Mouse (Mus musculus) urinary bladder, postnatal 14 days (tissue): ENCODE measurements around the gene Pigyl.
"Not testable (repeated sequence)": the region's sequence is repeated elsewhere in the genome, so short reads cannot be mapped to it uniquely, and the experiment has no call there.

Experiments used
- DNase-seq: peaks from one replicate; pipeline ENCODE4 v3.0.0; 2021; ENCODE audit warnings: low spot score

Gene Pigyl

DNA sequence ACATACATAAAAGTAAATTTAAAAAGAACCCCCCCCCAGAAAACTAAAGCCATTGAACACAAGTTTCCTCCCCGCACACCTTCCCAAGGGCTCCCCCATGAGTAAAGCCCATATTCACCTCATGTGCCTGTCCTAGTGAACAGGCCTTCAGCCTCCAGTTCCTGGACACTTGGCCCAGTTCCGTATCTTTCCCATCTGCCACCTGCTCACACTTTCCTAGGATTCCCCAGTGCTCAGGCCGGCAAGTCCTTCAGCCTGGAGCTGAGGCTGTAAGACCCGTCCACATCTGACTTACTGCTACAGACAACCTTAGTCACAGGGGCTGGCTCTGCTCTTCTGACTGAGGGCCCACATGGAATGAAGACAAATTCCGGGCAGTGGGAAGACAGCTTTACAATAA lies 16.9 kb upstream of the Pigyl start:
- DNase-seq, result no peak

DNA sequence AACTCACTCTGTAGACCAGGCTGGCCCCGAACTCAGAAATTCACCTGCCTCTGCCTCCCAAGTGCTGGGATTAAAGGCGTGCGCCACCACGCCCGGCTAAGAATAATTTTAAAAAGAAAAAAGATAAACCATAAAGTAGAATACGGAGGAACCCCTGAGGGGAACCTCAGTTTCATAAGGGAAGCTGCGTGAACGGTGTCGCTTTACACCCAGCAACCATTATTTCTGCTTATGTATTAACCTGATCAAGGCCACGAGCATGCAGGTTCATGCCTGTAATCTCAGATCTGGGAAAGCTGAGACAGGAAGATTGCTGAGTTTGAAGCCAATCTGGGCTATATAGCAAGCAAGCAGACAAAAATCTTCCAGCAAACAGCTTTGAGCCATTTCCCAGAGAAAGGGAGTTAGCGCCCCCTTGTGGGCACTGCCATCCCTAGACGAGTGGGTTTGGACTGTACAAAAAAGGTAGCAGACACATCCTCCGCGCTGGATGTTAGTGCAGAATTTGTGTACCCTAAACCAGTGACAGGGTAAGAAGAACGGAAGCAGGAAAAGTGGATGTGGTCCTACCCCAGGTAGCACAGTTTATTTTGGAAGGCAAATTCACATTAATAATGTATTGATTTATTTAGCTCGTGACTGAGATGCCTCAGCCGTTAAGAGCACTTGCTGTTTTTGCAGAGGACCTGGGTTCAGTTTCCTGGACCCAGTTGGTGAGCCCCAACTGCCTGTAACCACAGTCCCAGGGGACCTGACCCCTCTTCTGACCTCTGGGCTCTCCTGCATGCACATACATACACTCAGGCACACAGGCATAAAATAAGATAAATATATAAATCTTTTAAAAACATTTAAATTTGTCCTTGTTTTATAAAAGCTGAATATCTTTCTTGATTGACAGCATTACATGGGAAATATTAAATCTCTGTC lies 13.3 kb upstream of the Pigyl start:
- DNase-seq, result peak; percentile 90

DNA sequence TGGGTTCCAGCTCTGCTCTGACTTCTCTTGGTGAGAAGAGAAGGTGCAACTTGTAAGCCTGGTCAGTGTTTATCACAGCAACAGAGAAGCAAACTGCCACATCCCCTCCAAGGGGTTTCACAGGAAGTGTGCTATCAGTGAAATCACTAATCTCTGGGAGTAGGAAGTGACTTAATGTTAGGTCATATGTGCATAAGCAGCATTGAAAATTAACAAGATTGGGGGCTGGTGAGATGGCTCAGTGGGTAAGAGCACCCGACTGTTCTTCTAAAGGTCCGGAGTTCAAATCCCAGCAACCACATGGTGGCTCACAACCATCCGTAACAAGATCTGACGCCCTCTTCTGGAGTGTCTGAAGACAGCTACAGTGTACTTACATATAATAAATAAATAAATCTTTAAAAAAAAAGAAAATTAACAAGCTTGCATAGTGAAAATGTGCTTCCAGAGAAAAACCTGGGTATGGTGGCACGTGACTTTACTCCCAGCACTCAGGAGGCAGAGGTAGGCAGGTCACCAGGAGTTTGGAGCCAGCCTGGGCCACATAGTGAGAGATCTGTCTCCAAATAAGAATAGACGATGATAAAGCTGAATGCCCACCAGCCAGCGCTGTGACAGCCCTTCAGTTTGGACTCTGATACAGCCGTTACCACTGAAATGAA lies 12.2 kb upstream of the Pigyl start:
- DNase-seq, result no peak

DNA sequence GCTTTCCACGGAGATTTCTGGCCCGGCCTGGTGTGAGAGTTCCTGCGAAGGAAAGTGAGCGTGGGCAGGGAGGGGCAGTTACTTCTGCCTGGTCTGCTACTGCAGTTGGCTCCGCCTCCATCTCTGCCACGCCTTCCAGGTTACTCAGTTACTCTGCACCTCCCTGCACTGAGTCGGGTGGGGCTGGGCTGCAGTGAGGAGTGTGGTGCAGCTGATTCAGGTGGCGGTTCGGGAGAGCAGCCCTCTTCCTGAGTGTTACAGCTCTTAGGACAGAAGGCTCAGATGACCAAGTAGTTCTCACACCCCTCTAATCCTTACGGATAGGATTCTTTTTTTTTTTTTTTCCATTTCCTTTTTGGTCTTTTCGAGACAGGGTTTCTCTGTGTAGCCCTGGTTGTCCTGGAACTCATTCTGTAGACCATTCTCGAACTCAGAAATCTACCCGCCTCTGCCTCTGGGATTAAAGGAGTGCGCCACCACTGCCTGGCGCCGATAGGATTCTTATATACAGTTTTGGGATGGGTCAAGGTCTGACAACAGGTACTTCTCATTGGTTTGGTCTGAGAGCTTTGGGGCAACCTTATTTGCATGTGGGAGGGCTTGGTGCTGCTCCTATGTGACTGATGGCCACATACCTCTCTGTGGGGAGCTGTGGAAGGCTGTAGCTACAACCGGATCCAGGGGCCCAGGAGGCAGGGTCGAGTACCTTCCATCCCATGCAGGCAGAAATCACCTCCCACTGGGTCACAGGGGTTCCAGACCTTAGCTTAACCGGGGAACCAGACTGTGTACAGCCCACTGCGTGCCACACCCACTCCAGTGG lies 7.0 kb upstream of the Pigyl start:
- DNase-seq, result no peak

DNA sequence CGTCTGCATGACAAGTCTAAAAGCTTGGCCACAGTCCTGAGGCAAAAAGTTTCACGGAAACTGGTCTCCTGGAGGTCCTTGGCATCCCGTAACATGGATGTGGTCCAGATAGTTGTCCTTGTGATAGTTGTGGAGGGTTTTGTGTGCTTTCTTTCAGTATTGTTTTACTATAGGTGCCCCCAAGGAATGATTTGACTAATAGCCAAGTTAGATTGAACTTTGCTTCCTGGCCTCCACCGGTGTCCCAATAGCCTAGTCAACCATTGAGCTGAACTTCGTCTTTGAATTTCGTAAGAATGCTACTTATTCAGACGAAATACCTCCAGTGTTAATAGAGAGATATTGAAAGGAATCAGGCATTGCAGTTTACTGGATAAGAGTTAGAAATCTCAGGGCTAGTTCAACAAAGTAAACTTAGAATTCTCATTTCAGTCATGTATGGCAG lies 6.4 kb upstream of the Pigyl start:
- not testable (repeated sequence) for DNase-seq

DNA sequence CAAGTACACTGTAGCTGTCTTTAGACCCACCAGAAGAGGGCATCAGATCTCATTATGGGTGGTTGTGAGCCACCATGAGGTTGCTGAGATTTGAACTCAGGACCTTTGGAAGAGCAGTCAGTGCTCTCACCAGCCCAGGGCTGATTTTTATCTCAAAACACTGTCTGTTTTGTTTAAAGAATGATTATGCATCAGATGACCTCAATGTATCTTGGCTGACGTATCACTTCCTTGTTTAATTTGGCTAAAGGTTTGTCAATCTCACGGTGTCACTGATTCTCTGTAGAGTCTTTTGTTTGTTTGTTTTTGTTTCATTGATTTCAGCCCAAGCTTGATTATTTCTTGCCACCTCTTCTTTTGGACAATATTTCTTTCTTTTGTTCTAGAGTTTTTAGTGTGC lies 5.7 kb upstream of the Pigyl start:
- no peak for DNase-seq

DNA sequence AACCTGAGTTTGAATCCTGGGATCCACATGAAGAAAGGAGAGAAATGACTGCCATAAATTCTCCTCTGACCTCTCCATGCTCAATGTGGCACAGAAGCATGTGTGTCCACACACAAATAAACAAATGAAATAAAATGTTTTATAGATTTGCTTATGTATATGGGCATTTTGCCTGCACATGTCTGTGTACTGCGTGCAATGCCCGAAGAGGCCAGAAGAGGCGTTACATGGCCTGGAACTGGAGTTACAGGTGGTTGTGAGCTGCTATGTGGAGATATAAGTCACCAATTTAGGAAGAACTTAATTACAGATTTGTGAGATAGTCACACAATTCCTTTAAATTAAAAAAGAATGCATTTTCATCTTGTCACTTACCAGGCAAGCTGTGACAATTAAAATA lies 2.8 kb upstream of the Pigyl start:
- DNase-seq, result no peak

DNA sequence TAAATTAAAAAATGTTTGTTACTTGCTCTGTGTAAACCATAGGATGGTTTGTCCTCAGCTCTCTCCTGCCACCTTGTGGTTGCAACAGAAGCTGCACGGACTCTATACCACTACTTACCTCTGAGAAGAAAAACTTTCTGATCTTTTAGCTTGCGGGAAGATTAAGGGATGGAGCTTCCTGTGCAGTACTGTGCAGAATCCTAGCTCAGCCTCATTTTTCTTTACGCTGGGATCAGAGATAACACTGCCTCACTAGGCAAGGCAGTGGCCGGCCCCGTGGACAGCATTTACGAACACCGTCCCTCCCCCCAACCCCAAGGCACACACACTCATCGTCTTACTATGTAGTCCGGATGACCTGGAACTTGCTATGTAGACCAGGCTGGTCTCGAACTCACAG lies 1.0 kb upstream of the Pigyl start:
- DNase-seq, result peak; percentile 74

DNA sequence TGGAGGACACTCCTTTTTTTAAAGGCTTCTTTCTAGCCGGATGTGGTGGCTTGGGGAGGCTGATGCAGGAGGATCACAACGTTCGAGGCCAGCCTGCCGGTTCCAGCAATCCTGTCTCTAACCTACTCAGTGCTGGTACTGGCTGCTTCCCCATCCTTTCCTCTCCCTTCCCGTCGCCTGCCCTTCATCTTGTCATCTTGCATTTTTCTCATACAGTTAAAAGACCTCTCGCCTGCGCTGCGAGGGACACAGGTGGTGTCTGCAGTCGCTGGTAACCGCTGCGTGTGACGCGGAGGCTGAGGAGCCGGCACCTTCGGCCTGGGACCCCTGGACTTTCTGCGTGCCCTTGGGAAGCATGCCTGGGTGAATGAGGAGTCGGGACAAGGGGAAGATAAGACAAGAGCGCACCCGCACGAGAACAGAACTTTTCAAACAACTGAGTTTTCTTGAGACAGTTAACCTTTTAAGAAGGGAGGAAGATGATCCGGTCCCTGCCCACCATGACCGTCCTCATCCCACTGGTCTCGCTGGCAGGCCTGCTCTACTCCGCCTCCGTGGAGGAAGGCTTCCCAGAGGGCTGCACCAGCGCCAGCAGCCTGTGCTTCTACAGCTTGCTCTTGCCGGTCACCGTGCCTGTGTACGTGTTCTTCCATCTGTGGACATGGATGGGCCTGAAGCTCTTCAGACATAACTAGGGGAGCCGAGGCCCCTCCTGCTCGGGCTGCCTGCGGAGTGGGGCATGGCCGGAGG lies 1.0 kb downstream of the Pigyl start:
- DNase-seq, result no peak

DNA sequence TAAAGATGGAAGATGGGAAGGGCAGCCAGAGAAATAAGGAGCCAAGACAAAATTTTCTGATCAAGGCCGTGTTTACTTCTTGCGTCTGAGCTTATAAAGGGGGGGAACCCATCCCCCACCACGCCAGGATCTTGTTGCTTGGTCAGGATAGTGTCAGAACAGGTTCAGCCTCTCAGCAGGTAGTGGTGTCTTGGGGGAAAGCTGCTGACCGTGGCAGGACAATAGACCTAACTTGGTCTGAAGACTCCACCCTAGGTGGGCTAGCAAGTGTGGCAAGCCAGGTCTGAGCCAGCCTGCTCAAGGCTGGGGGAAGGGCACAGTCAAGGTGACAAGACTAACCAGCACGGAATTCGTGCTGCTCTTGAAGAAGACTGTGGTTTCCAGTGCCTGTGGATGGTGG lies 4.7 kb downstream of the Pigyl start:
- no peak for DNase-seq

DNA sequence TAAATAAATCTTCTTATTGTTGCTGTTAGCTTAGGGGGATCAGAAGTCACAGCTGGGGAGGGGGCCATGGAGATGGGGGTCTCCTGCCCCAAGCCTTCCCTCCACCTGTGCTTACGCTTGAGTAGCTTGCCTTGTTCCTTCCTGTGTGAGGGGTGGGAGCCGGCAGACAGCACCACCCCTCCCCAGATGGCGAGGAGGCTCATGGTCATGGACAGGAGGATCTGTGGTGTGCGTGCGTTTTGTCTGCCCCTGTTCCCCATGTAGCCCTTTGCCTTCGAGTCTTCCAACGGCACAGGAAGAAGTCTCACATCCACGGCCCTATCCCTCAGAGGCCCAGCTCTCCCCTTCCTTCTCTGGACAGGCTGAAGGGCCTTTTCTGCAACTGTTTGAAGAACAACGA lies 5.7 kb downstream of the Pigyl start:
- DNase-seq, result no peak

DNA sequence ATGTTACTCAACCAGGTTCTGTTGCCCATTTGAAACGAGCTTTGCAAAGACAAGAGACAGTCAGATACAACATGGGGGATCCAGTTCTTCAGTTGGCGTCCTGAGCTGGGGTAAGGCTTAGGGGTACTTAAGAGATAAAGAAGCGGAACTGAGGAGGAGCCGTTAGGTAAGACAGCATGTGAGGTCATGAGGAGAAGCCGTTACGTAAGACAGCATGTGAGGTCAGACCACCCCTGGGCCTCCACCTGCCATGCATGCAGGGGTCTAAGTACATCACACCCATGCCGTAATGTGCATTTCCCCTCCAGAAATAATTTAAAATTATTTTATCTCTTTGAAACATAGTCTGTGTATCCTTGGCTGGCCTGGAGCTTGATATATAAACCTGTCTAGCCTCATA lies 6.3 kb downstream of the Pigyl start:
- no peak for DNase-seq

DNA sequence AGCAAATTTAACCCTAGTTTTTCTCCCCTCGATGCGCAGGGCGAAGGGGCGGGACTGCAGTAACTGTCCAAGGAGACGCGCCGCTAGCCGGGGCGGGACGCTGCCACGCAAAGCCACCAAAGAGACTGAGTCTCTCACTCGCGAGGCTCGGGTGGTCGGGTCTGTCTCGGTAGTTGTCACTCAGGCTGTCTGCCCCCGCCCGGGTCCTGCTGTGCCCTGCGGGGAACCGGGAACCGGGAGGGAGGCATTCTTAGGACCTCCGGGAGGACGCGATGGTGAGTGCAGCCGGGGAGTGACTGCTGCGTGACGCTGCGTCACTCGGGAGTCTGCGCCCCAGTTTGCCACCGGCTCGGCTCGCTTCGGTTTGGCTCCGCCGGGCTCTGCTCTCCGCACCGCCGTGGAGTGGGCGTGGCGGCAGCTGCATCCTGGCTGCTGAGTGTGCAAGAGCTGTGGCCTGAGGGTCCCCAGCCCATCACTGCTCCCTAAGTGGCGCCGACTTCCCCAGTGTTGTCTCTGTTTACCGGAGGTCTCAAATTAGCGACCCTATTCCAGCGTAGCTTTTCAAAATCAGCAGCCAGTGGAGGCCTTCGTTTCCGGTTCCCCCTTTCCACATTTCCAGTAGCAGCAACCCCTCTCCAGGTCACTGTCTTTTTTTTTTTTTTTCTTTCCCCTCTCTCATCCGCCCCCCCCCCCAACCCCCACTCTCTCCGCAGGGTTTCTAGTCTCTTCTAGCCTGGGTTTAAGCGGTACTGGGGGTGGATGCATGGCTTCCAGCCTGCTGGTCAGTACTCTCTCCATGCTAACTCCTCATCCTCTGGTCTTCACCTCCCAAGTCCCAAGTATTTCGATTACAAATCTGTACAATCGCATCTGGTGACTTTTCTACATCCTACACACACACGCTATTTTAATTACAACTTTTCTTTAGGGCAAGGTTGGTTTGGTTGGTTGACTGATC lies 8.3 kb downstream of the Pigyl start:
- peak; percentile 32 for DNase-seq

DNA sequence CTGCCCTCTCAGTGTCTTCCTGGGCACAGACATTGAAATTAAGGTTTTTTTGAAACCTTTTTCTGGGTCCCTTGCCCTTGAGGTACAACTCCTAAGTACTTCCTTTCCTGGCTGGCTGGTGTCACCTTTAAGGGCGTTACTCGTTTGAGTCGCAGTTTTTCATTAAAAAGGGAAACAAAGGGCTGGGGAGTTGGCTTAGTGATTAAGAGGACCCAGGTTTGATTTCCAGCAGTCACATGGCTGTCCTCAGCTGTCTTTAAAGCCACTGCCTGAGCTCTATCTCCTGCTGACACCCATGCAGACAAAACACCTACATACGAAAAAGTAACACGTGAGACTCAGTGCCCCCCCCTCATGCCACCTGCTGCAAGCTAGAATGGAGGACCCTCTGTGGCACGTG lies 9.3 kb downstream of the Pigyl start:
- DNase-seq, result no peak

DNA sequence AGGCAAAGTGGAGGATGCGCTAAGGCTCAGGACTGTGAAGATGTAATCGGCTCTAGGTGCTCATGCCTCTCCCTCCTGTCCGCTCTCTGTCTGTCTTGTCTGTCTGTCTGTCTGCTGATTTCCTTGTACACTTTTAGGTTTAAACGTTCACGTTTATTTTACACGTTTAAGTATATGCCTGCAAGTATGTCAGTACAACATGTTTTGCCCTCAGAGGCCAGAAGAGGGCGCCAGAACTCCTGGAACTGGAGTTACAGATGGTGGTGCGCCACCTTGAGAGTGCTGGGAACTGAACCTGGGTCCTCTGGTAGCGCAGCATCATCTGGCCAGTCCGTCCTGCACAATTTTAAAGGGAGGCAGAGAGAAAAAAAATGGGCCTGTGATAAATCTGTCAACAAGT lies 10.0 kb downstream of the Pigyl start:
- no peak for DNase-seq

DNA sequence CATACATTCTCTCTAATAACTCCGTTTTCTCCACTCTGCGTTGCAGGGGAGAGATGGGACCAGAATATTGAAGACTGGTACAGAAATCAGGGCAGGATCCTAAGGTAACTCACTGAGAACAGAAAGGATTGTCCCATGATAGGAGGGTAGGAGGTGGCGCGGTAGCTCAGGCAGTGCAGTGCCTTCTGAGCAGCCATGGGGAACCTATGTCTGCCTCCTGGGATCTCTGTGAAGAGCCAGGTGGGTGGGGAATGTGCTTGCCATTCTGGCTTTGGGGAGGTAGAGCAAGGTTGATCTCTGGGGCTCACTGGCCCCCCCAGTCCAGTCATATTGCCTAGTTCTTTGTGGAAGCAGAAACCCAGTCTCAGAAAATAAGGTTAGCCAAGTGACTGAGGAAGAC lies 11.1 kb downstream of the Pigyl start:
- no peak for DNase-seq

DNA sequence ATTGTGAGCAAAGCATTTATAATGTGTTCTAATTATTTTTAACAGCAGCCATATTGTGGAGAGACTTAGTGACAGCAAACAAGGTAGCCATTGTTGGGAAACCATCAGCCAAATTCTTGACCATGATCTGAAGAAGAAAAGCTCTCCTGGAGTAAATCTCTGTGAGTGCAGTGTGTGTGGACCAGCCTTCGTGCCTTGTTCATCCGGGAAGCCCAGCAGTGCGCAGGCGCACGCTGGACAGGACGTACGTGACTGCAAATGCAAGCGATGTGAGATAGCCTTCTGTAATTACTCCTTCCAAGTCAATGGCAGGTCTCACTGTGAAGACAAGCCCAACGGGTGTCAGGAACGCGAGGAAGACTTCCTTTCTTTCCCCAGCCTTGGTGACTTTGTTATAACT lies 12.7 kb downstream of the Pigyl start:
- DNase-seq, result no peak

DNA sequence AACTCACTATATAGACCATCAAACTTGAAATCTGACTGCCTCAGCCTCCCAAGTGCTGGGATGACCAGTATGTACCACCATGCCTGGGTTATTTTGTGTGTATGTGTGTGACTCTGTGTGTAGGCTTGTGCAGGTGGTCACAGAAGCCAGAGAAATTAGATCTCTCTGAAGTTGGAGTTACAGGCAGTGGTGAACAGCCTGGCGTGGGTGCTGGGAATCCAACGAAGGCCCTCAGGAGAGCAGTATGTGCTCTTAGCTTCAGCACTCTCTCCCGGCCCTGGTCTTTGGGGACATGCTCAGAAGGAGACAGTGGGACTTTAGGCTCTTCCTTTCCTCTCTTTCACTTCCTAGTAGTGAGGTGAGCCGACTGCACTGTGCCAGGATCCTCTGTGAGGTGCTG lies 15.7 kb downstream of the Pigyl start:
- no peak for DNase-seq

DNA sequence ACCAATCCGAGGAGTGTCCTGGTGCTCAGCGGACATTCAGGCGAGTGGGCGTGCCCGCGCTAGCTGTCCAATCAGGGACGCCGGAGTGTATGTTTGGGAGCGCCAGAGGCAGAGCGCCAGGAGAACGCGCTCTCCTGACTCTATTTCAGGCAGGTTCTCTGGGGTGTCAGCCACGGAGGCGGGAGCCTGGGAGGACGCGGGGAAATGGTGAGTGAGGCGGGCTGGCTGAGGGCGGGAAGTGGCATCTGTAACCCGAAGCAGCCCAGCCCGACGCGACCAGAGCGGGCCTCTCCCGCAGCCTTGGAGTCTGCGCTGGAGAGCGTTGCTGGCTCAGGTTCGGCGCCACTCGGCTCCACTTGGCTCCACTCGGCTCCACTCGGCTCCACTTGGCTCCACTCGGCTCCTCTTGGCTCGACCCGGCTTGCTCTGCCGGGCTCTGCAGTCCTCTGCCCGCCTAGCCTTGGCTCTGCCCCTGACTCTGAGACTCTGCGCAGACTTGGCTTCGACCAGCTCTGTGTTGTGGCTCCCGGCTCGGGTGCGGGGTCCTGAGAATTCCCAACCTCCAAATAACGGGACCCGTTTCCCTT lies 31.5 kb downstream of the Pigyl start, which contains the start of gene Zfp872:
Gene Zfp872 (plus strand): TSS at position 66 of the 587 bp plus-strand sequence.
- peak; percentile 68 for DNase-seq

DNA sequence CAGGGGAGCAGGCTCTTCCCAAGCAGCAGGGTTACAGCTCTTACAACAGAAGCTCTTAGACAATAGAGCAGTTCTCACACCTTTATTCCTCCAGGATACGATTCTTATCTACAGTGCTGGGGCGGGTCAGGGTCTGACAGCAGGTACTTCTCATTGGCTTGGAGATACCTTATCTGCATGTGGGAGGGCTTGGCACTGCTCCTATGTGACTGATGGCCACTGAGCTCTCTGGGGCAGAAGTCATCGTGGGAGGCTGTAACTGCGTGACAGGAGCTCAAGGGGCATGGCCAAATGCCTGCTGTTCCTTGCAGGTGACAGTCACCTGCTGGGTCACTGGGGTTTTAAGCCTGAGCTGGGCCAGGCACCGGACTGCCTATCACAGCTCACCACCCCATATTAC lies 39.8 kb downstream of the Pigyl start:
- DNase-seq, result peak; percentile 51
